Mouse (Mus musculus) neural tube, embryonic 11.5 days (tissue): ENCODE data around the gene Klhdc3. TPM values are rescaled to one million over a fixed set of nuclear protein-coding genes. Genes with fewer than 3 reads are reported as not detected.

ENCODE experiments used
- ATAC-seq: fragments of 200-750 bp; cut with Nextera tagmentation; 2 replicates; pipeline ENCODE4 v1.8.0; 2017; ENCODE audit warnings: moderate number of reproducible peaks, mild to moderate bottlenecking, moderate TSS enrichment, moderate library complexity; ENCODE audit not compliant: insufficient read depth, low FRiP score, low TSS enrichment
- DNase-seq: peaks from one replicate; pipeline ENCODE4 v3.0.0-alpha.2; 2015; ENCODE audit warnings: low spot score
- H3K27ac ChIP-seq: fragments of 300-500 bp; sonication (generic); 2 replicates; pipeline ENCODE4 v1.5.1; 2014; ENCODE audit warnings: low read depth, mild to moderate bottlenecking, low read length
- H3K27me3 ChIP-seq: fragments of 300-500 bp; sonication (generic); 2 replicates; pipeline ENCODE4 v1.6.1; 2014; ENCODE audit warnings: mild to moderate bottlenecking, low read length, mixed read lengths; ENCODE audit not compliant: control insufficient read depth, insufficient read depth
- H3K36me3 ChIP-seq: fragments of 300-500 bp; sonication (generic); 2 replicates; pipeline ENCODE4 v1.6.1; 2014; ENCODE audit warnings: mild to moderate bottlenecking, low read length, moderate library complexity, mixed read lengths; ENCODE audit not compliant: control insufficient read depth, insufficient read depth
- H3K4me1 ChIP-seq: fragments of 300-500 bp; sonication (generic); 2 replicates; pipeline ENCODE4 v1.6.1; 2014; ENCODE audit warnings: low read length, mixed read lengths; ENCODE audit not compliant: control insufficient read depth, insufficient read depth
- H3K4me2 ChIP-seq: fragments of 300-500 bp; sonication (generic); 2 replicates; pipeline ENCODE4 v1.6.1; 2014; ENCODE audit warnings: low read depth, mild to moderate bottlenecking, moderate library complexity
- H3K4me3 ChIP-seq: fragments of 300-500 bp; sonication (generic); 2 replicates; pipeline ENCODE4 v1.5.1; 2014; ENCODE audit warnings: low read depth, low read length
- H3K9ac ChIP-seq: fragments of 300-500 bp; sonication (generic); 2 replicates; pipeline ENCODE4 v1.6.1; 2014; ENCODE audit warnings: mild to moderate bottlenecking, low read length
- H3K9me3 ChIP-seq: fragments of 300-500 bp; sonication (generic); 2 replicates; pipeline ENCODE4 v1.6.1; 2016; ENCODE audit warnings: low read length; ENCODE audit not compliant: control insufficient read depth
- WGBS: fragments of 180-500 bp; shearing (Covaris S2); extraction: QIAGEN DNeasy Blood & Tissue Kit; methylation state at CpG from one replicate; pipeline ENCODE4 v1.1.7; 2014; 5-methylcytosine and 5-hydroxymethylcytosine counted together
- polyA plus RNA-seq: library from polyadenylated mRNA; unstranded; fragments of >200 nt; fragmentation: Nextera tagmentation; extraction: Ambion mirVana; gene quantifications from 2 replicates; pipeline ENCODE4 v1.2.1, GENCODE M21; 2014

Gene Klhdc3
- polyA plus RNA-seq, 1 experiment from 2014 or later, result 130 TPM

- peak; percentile 77 for ATAC-seq
- WGBS, result under 1% methylated on average over 53 of the region's 53 CpGs
Measured at GRCm38 (mm10) chr17:46645561-46646321, 35.0 kb downstream of the Klhdc3 start, which contains the start of the genes Klc4 and Mrpl2. Klc4 (minus strand) TSS chr17:46646022. Mrpl2 (plus strand) TSS chr17:46646229.

DNA sequence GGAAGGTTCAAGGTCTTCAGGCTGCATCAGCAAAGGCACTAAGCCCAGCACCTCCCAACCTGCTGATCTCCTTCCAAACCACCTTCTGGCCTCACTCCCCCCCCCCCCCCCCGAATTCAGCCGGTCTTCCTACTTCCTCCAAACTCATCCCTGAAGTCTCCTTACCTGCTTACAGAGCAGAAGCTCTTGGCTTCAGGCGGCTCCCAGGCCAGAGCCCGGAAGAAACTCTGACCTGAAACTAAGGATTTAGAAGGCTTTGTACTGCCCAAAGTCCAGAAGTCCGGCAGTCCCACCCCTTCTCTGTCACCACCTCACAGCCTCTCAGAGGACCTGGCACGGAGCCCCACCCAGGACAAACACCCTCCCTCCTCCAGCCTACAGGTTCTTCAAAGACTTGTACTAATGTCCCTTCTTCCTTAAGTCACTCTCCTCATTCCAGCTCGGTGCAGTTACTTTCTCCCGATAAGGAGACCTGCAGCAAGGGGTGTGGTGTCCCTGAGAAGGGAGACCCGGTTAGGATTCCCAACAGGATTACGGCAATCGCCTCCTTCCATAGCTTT lies 35.7 kb downstream of the Klhdc3 start:
- DNase-seq (no peak), ATAC-seq (no peak)
- peak overlapping the region; percentile 45 for H3K9ac ChIP-seq
- H3K4me1 ChIP-seq, result peaks cover 17% of the 10 kb centered on the region
- H3K27me3 ChIP-seq, result no peaks in the 10 kb centered on the region
- H3K36me3 ChIP-seq, result peaks cover 4% of the 10 kb centered on the region
- peak overlapping the region; percentile 81 for H3K4me3 ChIP-seq
- H3K9me3 ChIP-seq, result no peaks in the 10 kb centered on the region
- peak overlapping the region; percentile 81 for H3K4me2 ChIP-seq
- H3K27ac ChIP-seq, result no peak overlapping the region
- 14% methylated on average over 10 of the region's 11 CpGs for WGBS

More at GRCm38 (mm10) chr17:46645561-46646321, 35.0 kb downstream of the Klhdc3 start, which contains the start of the genes Klc4 and Mrpl2:
- Histone ChIP-seq H3K9me3 (no peaks in the 10 kb centered on the region), H3K4me2 (peak within 1 kb of the TSS; percentile 95), H3K4me3 (peak within 1 kb of the TSS; percentile 81), H3K27ac (peak within 1 kb of the TSS; percentile 58; the same call in 1 of the 2 replicates), H3K9ac (peak within 1 kb of the TSS; percentile 82), H3K27me3 (no peaks in the 10 kb centered on the region), H3K4me1 (peaks cover 17% of the 10 kb centered on the region), H3K36me3 (peaks cover 4% of the 10 kb centered on the region)
- peak; percentile 99 for DNase-seq

GRCm38 (mm10) chr17:46644152-46644805 lies 36.4 kb downstream of the Klhdc3 start:
- no peak for DNase-seq
- ATAC-seq, result no peak
- H3K4me3 ChIP-seq, result no peak overlapping the region
- WGBS, result 88% methylated on average over 12 of the region's 12 CpGs
- no peaks in the 10 kb centered on the region for H3K9me3 ChIP-seq
- H3K9ac ChIP-seq, result no peak overlapping the region
- H3K4me1 ChIP-seq, result peaks cover 13% of the 10 kb centered on the region; the same call in 1 of the 2 replicates
- peaks cover 4% of the 10 kb centered on the region for H3K36me3 ChIP-seq
- H3K27ac ChIP-seq, result no peak overlapping the region
- peak overlapping the region; percentile 81 for H3K4me2 ChIP-seq
- H3K27me3 ChIP-seq, result no peaks in the 10 kb centered on the region

DNA sequence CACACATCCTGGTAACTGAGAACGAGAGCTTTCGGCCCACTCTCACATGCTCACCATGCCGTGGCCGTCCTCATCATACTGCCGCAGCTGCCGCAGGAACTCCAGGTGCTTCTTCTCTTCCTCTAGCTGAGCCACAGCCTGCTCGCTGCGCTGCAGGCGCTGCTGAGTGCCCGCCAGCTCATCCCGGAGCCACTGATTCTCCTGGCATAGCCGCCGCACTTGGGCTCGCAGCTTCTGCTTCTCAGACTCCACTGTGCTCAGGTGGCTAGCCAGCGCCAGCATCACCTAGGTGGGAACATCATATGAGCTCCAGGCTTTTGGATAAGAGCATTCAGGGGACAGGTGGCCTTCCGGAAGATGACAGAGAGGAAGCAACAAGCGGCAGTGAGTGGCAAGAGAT lies 38.7 kb downstream of the Klhdc3 start:
- 88% methylated on average over 17 of the region's 17 CpGs for WGBS
- Histone ChIP-seq H3K27ac (no peak overlapping the region), H3K27me3 (no peaks in the 10 kb centered on the region), H3K9me3 (no peaks in the 10 kb centered on the region), H3K4me3 (no peak overlapping the region), H3K36me3 (peaks cover 4% of the 10 kb centered on the region), H3K4me1 (peaks cover 12% of the 10 kb centered on the region; the same call in 1 of the 2 replicates), H3K4me2 (no peak overlapping the region), H3K9ac (no peak overlapping the region)
- no peak for DNase-seq
- ATAC-seq, result no peak

DNA sequence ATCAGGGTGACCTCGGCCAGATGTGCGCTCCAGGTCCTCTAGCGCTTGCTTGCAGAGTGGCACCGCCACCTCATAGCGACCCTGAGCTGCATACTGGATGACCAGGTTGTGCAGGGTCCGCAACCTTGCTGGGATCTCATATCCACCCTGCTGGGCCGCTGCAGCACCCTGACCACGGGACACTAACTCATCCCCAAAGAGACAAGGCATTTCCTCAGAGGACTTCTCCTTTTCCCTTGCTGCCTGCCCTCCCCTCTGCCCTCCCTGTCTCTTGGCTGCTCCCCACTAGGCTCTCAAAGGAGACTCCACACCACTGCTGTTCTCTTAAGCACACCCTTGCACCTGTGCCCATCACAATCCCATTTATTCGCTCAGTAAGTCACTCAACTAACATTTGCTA lies 40.8 kb downstream of the Klhdc3 start:
- 78% methylated on average over 9 of the region's 9 CpGs for WGBS
- Histone ChIP-seq H3K4me2 (no peak overlapping the region), H3K27me3 (no peaks in the 10 kb centered on the region), H3K9ac (no peak overlapping the region), H3K36me3 (peaks cover 4% of the 10 kb centered on the region), H3K4me3 (no peak overlapping the region), H3K4me1 (peaks cover 8% of the 10 kb centered on the region; the same call in 1 of the 2 replicates), H3K9me3 (no peaks in the 10 kb centered on the region), H3K27ac (no peak overlapping the region)
- ATAC-seq, result no peak
- DNase-seq, result no peak

- Histone ChIP-seq H3K4me3 (no peak overlapping the region), H3K27ac (no peak overlapping the region)
Measured at GRCm38 (mm10) chr17:46636831-46637523, 43.7 kb downstream of the Klhdc3 start.

DNA sequence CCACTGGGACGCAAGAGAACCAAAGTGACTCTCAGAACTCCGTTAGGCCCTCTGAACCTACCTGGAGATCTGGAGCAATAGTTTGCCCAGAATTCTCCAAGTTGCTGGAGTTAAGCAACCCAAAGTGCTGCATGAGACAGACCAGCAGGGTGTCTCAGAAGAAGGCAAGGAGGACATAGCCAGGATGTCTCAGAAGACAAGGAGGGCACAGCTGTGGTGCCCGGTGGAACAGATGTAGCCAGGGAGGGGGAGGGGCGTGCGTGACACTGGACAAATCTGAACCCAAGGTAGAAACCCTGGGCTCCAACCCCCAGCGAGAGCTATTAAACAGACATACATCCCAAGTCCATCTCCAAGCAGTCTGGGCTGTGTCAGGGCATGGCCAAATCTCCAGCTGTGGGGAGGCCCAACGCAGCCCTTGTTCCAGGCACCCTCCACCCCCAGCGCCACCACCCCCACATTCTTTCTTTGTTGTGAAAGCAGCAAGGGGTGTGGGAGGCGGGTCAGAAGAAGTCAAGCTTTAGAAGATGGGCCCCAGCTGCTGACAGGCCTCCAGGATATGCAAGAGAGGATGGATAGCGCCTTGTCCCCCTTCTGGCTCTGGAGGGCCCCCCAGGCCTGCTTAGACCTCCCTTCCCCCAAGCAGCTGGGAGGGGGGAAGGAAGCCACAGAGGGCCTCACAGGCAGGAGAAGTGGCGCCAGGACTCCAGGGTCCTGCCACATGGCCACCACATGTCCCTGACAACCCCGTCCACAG lies 50.9 kb downstream of the Klhdc3 start:
- peak; percentile 55 for ATAC-seq
- peak overlapping the region; percentile 88 for H3K4me3 ChIP-seq
- DNase-seq, result peak; percentile 76
- H3K27ac ChIP-seq, result peak overlapping the region; percentile 78
- WGBS, result 5% methylated on average over 12 of the region's 12 CpGs
- H3K4me2 ChIP-seq, result peak overlapping the region; percentile 57
- no peaks in the 10 kb centered on the region for H3K9me3 ChIP-seq
- H3K4me1 ChIP-seq, result peaks cover 28% of the 10 kb centered on the region
- no peaks in the 10 kb centered on the region for H3K27me3 ChIP-seq
- H3K36me3 ChIP-seq, result peaks cover 2% of the 10 kb centered on the region; the same call in 1 of the 2 replicates
- H3K9ac ChIP-seq, result peak overlapping the region; percentile 30

More at GRCm38 (mm10) chr17:46636831-46637523, 43.7 kb downstream of the Klhdc3 start:
- Histone ChIP-seq H3K27me3 (no peaks in the 10 kb centered on the region), H3K4me1 (0 out of 2 replicates have a peak, but pooled peaks cover 3% of the 10 kb centered on the region), H3K9ac (no peak overlapping the region), H3K9me3 (no peaks in the 10 kb centered on the region), H3K4me2 (no peak overlapping the region; the same call in 1 of the 2 replicates), H3K36me3 (peaks cover 3% of the 10 kb centered on the region; the same call in 1 of the 2 replicates)
- 15% methylated on average over 15 of the region's 15 CpGs for WGBS
- DNase-seq, result peak; percentile 60
- 0 out of 2 replicates have a peak, but pooled peaks have one; percentile 41 for ATAC-seq
